Comparison of ENCODE assay signal across 17 mouse cellular contexts in the genomic region with DNA sequence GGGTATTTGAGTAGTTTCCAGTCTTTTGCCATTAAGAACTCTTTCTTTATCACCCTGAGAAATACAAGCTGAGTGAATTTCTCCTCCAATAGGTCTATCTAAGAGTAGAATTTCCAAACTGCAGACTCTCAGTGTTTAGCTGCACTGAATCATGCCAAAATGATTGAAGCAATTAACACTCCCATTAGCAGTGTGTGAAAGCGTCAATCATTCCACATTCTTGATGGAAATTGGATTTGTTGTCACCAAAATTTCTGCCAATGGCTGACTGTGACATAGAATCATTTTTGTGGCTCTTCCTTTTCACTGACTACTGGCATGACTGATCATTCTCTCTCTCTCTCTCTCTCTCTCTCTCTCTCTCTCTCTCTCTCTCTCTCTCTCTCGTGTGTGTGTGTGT.
"Had no signal": no experiment of that assay in that cellular context is flagged by ENCODE, and none has a peak within 500 bp of the region (broad histone marks: within the 10 kb centered on the region; RNA-seq: fewer than 3 reads in every experiment).

No protein-coding gene starts in this region.

- H3K36me3 ChIP-seq: lung, embryonic 15.5 days; midbrain, embryonic 13.5 days; midbrain, embryonic 15.5 days; neural tube, embryonic 12.5 days; stomach, embryonic 15.5 days had no signal

- H3K27me3 ChIP-seq: lung, embryonic 15.5 days; megakaryocyte, embryonic 14.5 days; midbrain, embryonic 13.5 days; midbrain, embryonic 15.5 days; neural tube, embryonic 12.5 days; stomach, embryonic 15.5 days had no signal

- ATAC-seq: lung, postnatal 0 days; midbrain, embryonic 13.5 days; midbrain, embryonic 15.5 days had no signal

- H3K4me1 ChIP-seq: lung, embryonic 15.5 days; megakaryocyte, embryonic 14.5 days; midbrain, embryonic 13.5 days; midbrain, embryonic 15.5 days; neural tube, embryonic 12.5 days; stomach, embryonic 15.5 days had no signal

- H3K4me2 ChIP-seq: lung, embryonic 15.5 days; midbrain, embryonic 11.5 days; midbrain, embryonic 13.5 days; midbrain, embryonic 15.5 days; neural tube, embryonic 12.5 days; stomach, embryonic 15.5 days had no signal

- DNase-seq: lung, adult 2 months; lung, postnatal 14 days; lung, postnatal 36 days; right cerebral cortex, postnatal 14 days; thymus, adult 2 months; thymus, postnatal 25 days; thymus, postnatal 4 days had no signal

- H3K4me3 ChIP-seq: lung, embryonic 15.5 days; megakaryocyte, embryonic 14.5 days; midbrain, embryonic 13.5 days; midbrain, embryonic 15.5 days; neural tube, embryonic 12.5 days; stomach, embryonic 15.5 days had no signal

- H3K9me3 ChIP-seq: lung, embryonic 15.5 days; midbrain, embryonic 15.5 days; neural tube, embryonic 12.5 days; stomach, embryonic 15.5 days had no signal

- H3K9ac ChIP-seq: lung, embryonic 15.5 days; midbrain, embryonic 13.5 days; midbrain, embryonic 15.5 days; neural tube, embryonic 12.5 days; stomach, embryonic 15.5 days had no signal

- H3K27ac ChIP-seq: lung, embryonic 15.5 days; macrophage; midbrain, embryonic 13.5 days; midbrain, embryonic 15.5 days; neural tube, embryonic 12.5 days; stomach, embryonic 15.5 days; stomach, postnatal 0 days had no signal
